Mouse (Mus musculus): ENCODE measurements around the gene Lce1m. TPM values are rescaled to one million over a fixed set of nuclear protein-coding genes. Genes with fewer than 3 reads are reported as not detected.

Gene Lce1m
- polyA plus RNA-seq (2012; rRNA removed): 17.4 and 162 TPM in 2 replicates

GRCm38 (mm10) chr3:93018960-93019359, at the start of gene Lce1m:
TSS of gene Lce1m (minus strand) at chr3:93019060.

GRCm38 (mm10) chr3:93068523-93068922, 49.7 kb upstream of the Lce1m start, which contains the start of gene Gm4858:
TSS of gene Gm4858 (plus strand) at chr3:93068823.

GRCm38 (mm10) chr3:93015460-93016104, 3.3 kb downstream of the Lce1m start, which contains the start of gene Crct1:
TSS of gene Crct1 (minus strand) at chr3:93015687.

DNA sequence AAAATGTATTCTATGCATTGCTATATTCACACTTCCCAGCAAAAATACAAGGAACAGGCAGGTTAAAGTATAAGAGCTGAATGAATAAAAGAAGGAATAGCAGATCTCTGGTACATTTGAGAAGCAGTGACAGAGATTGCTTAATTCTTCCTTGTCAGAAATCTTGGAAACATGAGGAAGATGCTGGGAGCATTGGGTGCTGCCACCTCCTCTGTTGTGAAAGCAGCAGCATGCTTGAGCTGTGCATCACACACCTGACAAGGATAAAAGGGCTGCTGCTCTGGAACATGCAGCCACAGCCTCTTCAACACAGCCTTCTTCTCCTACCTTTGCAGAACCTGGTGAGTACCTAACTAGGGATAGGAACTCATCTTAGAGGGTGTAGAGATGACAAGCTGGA, 26.9 kb downstream of the Lce1m start, which contains the start of gene Lce3f:
Gene Lce3f (plus strand): TSS at position 301 of the 400 bp plus-strand sequence.

Other genes with a start within 250 kb of the Lce1m start
- gene Lce1i, start 240.2 kb downstream of the Lce1m start, polyA plus RNA-seq (2012; rRNA removed): 70.5 and 204 TPM in 2 replicates
- gene Lce1j, start 228.5 kb downstream of the Lce1m start, polyA plus RNA-seq (2012; rRNA removed): 58.0 and 193 TPM in 2 replicates
- 34.9 and 89.6 TPM in 2 replicates for gene Lce1k, start 211.2 kb downstream of the Lce1m start, polyA plus RNA-seq (2012; rRNA removed)
- gene Kprp, start 191.8 kb downstream of the Lce1m start, polyA plus RNA-seq (2012; rRNA removed): 21.1 and 65.4 TPM in 2 replicates
- 33.4 and 88.8 TPM in 2 replicates for gene Lce1l, start 167.8 kb downstream of the Lce1m start, polyA plus RNA-seq (2012; rRNA removed)
- gene 2310050C09Rik, start 148.8 kb downstream of the Lce1m start, polyA plus RNA-seq (2012; rRNA removed): 17.7 and 52.2 TPM in 2 replicates
- 68.7 and 136 TPM in 2 replicates for gene Lce3a, start 92.8 kb downstream of the Lce1m start, polyA plus RNA-seq (2012; rRNA removed)
- gene Lce3b, start 86.1 kb downstream of the Lce1m start, polyA plus RNA-seq (2012; rRNA removed): 78.3 and 161 TPM in 2 replicates
- 184 and 421 TPM in 2 replicates for gene Lce3c, start 74.6 kb downstream of the Lce1m start, polyA plus RNA-seq (2012; rRNA removed)
- gene Lce3d, start 61.7 kb downstream of the Lce1m start, polyA plus RNA-seq (2012; rRNA removed): 26.4 and 44.7 TPM in 2 replicates
- 54.0 and 187 TPM in 2 replicates for gene Lce3e, start 52.0 kb downstream of the Lce1m start, polyA plus RNA-seq (2012; rRNA removed)
- gene Lce3f, start 26.8 kb downstream of the Lce1m start, polyA plus RNA-seq (2012; rRNA removed): 126 and 354 TPM in 2 replicates
- 169 and 538 TPM in 2 replicates for gene Crct1, start 3.4 kb downstream of the Lce1m start, polyA plus RNA-seq (2012; rRNA removed)
- not detected in 2 replicates for gene Gm4858, start 49.8 kb upstream of the Lce1m start, polyA plus RNA-seq (2012; rRNA removed)
- not detected in 2 replicates for gene Crnn, start 125.7 kb upstream of the Lce1m start, polyA plus RNA-seq (2012; rRNA removed)
- 0.04 and 0.05 TPM in 2 replicates for gene Flg2, start 178.2 kb upstream of the Lce1m start, polyA plus RNA-seq (2012; rRNA removed)

All from stomach, adult 2 months (tissue).